Mouse (Mus musculus) thymus, postnatal 14 days (tissue): ENCODE results near the gene Gm9837.

ENCODE experiments used
- DNase-seq: peaks from one replicate; pipeline ENCODE4 v3.0.0; 2021

Gm9837 gene

GRCm38 (mm10) chr11:53469968-53470695 lies at the start of gene Gm9837:
Gene Gm9837 (minus strand): TSS chr11:53470479.
- DNase-seq, result peak; percentile 87

- DNase-seq, result peak; percentile 52
These were observed 49.2 kb upstream of the Gm9837 start, which contains the start of gene Sept8 for GRCm38 (mm10) chr11:53519207-53520121. Gene Sept8 (plus strand): TSS chr11:53519257.

GRCm38 (mm10) chr11:53518759-53519158 lies 48.5 kb upstream of the Gm9837 start:
- DNase-seq, result peak; percentile 20

GRCm38 (mm10) chr11:53516775-53517627 lies 46.7 kb upstream of the Gm9837 start:
- peak; percentile 61 for DNase-seq

GRCm38 (mm10) chr11:53510351-53510750 lies 40.1 kb upstream of the Gm9837 start:
- no peak for DNase-seq

- no peak for DNase-seq
These were observed 38.3 kb upstream of the Gm9837 start for GRCm38 (mm10) chr11:53508591-53508990.

GRCm38 (mm10) chr11:53508152-53508551 lies 37.9 kb upstream of the Gm9837 start:
- no peak for DNase-seq

- DNase-seq, result no peak
These were observed 37.0 kb upstream of the Gm9837 start for GRCm38 (mm10) chr11:53507098-53507805.

GRCm38 (mm10) chr11:53505026-53505663 lies 34.9 kb upstream of the Gm9837 start:
- no peak for DNase-seq

- DNase-seq, result no peak
These were observed 34.1 kb upstream of the Gm9837 start for GRCm38 (mm10) chr11:53504376-53504775.

GRCm38 (mm10) chr11:53503738-53504137 lies 33.5 kb upstream of the Gm9837 start:
- no peak for DNase-seq

- DNase-seq, result no peak
These were observed 31.9 kb upstream of the Gm9837 start for GRCm38 (mm10) chr11:53502039-53502765.

- DNase-seq, result no peak
These were observed 30.3 kb upstream of the Gm9837 start for GRCm38 (mm10) chr11:53500569-53500968.

GRCm38 (mm10) chr11:53496946-53497345 lies 26.7 kb upstream of the Gm9837 start:
- peak; percentile 44 for DNase-seq

- DNase-seq, result no peak
These were observed 25.1 kb upstream of the Gm9837 start for GRCm38 (mm10) chr11:53495417-53495816.

- no peak for DNase-seq
These were observed 23.1 kb upstream of the Gm9837 start for GRCm38 (mm10) chr11:53493243-53493955.

GRCm38 (mm10) chr11:53491954-53492401 lies 21.7 kb upstream of the Gm9837 start:
- DNase-seq, result no peak

- no peak for DNase-seq
These were observed 19.1 kb upstream of the Gm9837 start for GRCm38 (mm10) chr11:53489421-53489820.

- DNase-seq, result no peak
These were observed 18.7 kb upstream of the Gm9837 start for GRCm38 (mm10) chr11:53489007-53489406.
